Mouse (Mus musculus) layer of hippocampus, adult 2 months (tissue): ENCODE measurements at regions not wholly inside any gene's neighbourhood (a gene's known extent, or its start where the extent isn't known, plus 50 kb on each side); places are given as distances from the start of the nearest gene placed in this dataset.

Source experiments
- DNase-seq, 2 experiments: peaks; one replicate each; pipeline ENCODE4 v3.0.0; 2022; ENCODE audit warnings: low spot score in 2 of 2
- H3K27ac ChIP-seq: fragments of 200-600 bp; 2 replicates; pipeline ENCODE4 v1.8.1; 2022
- H3K4me3 ChIP-seq: fragments of 200-600 bp; 2 replicates; pipeline ENCODE4 v1.8.1; 2022; ENCODE audit warnings: mild to moderate bottlenecking
- CTCF ChIP-seq: fragments of 200-600 bp; conservative IDR thresholded peaks from 2 replicates; pipeline ENCODE4 v1.8.1; 2022; ENCODE audit warnings: antibody characterized with exemption, mild to moderate bottlenecking, moderate library complexity

DNA sequence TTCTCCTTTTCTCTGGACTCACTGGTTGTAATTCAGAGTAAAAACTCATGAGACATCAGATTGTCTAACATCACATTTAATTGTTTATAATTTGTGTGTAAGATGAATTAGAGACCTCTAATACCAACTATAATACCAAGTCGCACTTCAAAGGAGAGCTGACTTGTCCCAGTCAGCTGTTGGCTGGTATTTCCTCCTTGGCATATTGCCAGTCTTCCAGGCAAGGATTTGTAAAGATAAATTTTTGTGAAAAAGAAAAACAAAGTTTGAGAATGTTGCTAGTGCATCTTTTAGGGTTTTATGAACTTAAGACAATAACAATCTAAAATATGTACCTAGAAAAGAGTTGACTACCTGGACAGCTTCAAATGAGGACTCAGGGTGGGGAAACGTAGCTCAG, 321.7 kb upstream of the Gm5148 start:
- H3K27ac ChIP-seq, result no peak overlapping the region
- no peak for TF ChIP-seq CTCF
- H3K4me3 ChIP-seq, result no peak overlapping the region
- no peak for DNase-seq

DNA sequence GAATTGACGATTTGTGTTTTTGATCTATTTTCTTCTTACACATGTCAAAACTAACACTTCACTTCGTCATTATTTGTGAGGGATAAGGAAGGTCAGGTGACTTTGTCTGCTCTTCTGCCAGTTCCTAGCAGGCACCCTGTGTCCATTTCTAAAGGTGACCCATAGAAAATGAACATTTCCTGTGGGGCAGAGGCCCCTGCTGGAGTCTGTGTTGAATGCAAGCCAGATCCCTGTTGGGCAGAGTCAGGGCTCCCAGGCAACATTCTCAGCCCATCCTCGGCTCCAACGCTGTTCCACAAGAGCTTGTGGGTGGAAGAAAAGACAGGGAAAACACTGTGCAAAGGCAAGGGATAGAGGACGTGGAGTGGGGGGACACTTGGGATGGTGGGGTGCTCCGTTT, 321.2 kb upstream of the Gm5148 start:
- peak; percentile 38 for TF ChIP-seq CTCF
- DNase-seq, result no peak
- no peak overlapping the region for H3K4me3 ChIP-seq
- H3K27ac ChIP-seq, result no peak overlapping the region

DNA sequence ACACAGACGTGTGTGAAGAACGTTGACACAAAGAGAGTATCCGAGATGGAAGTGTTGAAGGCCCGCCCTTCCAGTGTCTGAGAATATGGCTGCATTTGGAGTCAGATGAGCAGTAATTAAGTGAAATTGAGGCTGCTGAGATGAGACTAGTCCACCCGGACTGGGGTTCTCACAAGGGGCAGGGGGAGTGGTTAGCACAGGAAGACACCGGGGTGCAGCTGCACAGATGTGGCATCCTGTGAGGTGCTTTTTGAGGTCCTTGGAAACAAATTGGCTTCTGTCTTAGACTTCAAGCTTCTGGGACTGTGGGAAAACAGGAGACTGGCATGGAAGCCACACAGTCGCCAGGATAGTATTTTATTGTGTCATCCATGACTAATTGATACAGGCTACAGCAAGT, 320.0 kb upstream of the Gm5148 start:
- no peak for TF ChIP-seq CTCF
- DNase-seq, result no peak
- no peak overlapping the region for H3K4me3 ChIP-seq
- H3K27ac ChIP-seq, result no peak overlapping the region

DNA sequence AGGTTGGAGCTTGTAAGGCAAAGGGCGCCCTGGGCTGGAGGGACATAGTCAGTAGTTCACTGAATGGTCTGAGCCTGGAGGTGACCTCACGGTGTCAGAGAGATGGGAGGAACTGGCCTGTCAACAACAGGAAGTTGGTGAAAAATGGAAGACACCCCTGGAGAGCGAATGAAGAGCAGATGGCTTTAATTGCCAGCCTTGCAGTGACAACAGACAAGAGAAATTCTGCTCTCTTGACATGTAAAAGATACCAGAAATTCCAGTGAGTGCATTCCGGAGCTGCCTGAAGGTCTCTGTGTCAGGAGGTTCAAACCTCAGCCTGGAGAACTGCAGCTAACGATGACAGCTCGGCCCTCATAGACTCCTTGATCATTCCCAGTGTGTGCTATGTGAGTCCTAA, 318.3 kb upstream of the Gm5148 start:
- Histone ChIP-seq H3K4me3 (no peak overlapping the region), H3K27ac (no peak overlapping the region)
- no peak for TF ChIP-seq CTCF
- no peak for DNase-seq

DNA sequence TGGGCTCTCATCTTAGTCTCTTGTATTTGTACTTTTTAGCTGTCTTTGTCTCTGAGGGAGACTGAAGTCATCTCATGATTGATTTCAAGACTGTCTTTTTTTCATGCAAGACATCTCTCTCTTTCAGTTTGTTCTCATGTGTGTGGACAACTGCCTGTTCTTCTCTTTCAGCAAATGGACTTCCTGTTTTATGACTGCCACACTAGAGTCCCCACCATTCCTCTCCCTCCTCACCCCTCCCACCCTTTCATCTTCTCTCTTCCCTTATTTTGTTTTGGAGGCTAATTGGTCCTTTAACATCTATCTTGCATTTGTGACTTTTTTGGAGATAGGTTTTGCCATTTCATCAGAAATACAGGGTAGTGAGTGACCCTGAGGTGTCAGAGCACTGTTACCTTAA, 311.8 kb upstream of the Gm5148 start:
- no peak overlapping the region for H3K4me3 ChIP-seq
- no peak for TF ChIP-seq CTCF
- H3K27ac ChIP-seq, result no peak overlapping the region
- DNase-seq, result no peak

DNA sequence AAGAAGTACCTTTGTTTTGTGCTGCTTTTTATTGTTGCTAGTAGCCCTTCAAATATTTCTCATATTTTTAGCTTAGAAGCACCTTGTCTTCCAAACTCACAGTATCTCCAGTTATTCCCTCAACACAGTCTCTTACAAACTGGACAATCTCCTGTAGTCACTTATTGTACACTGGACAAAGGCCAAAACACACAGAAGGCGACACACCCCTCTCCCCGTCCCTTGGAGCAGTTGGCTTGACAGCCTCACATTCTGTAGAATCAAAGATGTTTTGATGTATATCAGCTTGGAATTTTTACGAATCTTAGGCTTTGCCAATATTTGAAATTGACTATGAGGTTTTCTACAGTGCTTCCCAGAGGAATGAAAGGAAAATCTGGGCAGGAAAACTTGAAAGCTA, 309.8 kb upstream of the Gm5148 start:
- TF ChIP-seq CTCF, result no peak
- Histone ChIP-seq H3K27ac (no peak overlapping the region), H3K4me3 (no peak overlapping the region)
- no peak for DNase-seq

DNA sequence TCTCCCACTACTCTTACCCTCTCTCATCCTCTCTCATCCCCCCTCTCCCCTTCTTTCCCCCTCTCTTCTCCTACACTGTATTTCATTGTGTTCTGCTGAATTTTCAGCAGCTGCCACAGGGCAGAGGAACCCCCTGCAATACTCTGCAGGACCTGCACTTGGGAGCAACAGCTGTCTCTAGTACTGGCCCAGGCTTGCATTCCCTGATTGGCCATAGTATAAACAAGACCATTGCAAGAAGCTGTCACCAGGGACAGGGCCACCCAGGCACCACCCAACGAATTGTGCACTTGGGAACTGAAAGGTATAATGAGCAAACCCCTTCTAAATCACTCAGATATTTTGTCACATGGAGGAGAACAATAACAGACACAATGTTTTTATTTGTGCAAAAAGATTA, 290.5 kb upstream of the Gm5148 start:
- no peak for TF ChIP-seq CTCF
- no peak for DNase-seq
- H3K27ac ChIP-seq, result no peak overlapping the region
- H3K4me3 ChIP-seq, result no peak overlapping the region

DNA sequence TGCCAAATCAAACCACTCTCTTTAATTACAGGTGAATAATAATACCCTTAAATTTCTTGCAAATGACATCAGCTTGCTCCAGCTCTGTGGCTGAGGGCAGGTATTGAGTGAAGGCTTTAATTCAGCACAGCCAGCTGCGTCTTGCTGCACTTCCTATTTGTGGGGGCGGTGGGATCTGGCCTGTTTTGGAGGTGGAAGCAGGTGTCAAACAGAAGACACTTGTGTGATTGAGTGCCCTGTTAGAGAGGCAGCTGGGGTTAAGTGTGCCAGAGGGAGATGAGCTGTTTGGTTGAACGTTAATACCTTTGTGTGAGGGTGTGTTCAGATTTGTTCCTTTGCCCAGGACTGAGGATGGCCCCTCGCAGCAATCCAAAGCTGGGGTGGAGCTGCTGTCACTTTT, 284.9 kb upstream of the Gm5148 start:
- TF ChIP-seq CTCF, result no peak
- Histone ChIP-seq H3K4me3 (no peak overlapping the region), H3K27ac (no peak overlapping the region)
- DNase-seq, result no peak

DNA sequence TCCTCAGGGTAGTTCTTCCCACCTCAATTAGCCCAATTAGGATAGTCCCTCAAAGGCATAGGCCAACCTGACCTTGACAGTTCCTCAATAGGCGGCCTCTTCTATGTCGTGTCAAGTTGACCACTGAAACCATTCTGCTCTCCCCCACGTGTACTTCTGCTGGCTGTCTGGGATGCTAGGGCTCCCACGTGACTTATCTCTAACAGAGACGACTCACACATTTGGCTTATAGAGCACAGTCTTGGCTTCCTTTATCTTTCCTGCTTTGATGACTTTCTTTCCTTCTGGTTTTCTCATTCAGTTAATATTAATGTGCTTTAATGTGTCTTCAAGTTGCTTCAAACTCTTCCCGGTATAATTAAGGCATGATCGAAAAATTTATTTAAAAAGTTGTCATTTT, 284.0 kb upstream of the Gm5148 start:
- TF ChIP-seq CTCF, result no peak

DNA sequence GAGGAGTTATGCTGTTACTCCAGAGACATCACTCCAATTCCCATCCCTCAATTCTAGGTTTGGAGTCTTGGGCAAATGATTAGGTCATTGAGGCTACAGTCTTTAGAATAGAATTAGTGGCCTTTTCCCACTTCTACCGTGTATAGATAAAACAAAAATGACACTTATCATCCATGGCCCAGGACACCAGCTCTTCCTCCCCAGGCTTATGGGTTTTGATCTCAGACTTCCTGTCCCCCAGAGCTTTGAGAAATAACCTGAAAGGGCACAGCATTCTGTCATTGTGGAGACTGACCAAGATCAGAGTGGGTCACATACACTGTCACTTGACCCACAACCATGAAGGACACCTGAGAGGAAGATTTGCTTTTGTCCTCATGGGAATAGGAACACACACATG, 283.3 kb upstream of the Gm5148 start:
- Histone ChIP-seq H3K27ac (no peak overlapping the region), H3K4me3 (no peak overlapping the region)
- DNase-seq, result no peak
- no peak for TF ChIP-seq CTCF

More for the DNA sequence above, 284.0 kb upstream of the Gm5148 start:
- Histone ChIP-seq H3K4me3 (no peak overlapping the region), H3K27ac (no peak overlapping the region)
- no peak for DNase-seq

DNA sequence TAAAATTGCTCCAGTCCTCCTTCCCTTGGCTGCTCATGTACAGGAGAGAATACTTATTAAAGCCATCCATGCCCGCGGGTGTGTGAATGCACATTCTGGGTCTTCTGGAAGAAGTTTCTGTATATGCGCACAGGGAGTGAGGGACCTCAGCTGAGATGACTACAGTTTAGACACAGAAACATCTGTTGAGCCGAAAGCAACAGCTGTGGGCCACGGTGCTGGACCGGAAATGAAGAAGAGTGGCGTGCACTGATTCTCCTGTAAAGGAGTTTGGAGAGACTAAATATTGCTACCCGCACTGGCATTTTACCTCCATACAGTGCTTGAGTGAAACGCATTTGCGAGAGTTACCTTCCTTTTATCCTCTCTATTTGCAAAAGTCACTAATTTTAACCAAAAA, 278.0 kb upstream of the Gm5148 start:
- no peak overlapping the region for H3K27ac ChIP-seq
- no peak for TF ChIP-seq CTCF
- no peak for DNase-seq
- no peak overlapping the region for H3K4me3 ChIP-seq

DNA sequence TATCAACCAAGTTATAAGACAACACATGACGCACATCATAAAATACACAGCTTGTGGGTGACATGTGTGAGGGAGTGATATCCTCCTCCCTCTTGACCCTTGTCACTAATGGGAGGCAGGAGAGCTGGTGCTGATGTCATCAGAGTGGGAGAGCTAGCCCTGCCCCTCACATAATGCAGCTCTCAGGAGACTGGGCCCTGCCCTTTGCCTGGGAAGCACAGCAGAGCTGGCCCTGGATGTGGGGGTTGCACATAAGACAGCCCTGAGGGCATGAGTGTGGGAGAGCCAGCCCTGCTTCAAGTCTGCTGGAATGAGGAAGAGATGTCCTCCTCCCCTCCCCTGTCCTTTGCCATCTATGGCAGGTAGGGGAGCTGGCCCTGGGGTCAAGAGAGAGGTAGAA, 275.5 kb upstream of the Gm5148 start:
- DNase-seq, result no peak
- TF ChIP-seq CTCF, result no peak
- Histone ChIP-seq H3K27ac (no peak overlapping the region), H3K4me3 (no peak overlapping the region)

DNA sequence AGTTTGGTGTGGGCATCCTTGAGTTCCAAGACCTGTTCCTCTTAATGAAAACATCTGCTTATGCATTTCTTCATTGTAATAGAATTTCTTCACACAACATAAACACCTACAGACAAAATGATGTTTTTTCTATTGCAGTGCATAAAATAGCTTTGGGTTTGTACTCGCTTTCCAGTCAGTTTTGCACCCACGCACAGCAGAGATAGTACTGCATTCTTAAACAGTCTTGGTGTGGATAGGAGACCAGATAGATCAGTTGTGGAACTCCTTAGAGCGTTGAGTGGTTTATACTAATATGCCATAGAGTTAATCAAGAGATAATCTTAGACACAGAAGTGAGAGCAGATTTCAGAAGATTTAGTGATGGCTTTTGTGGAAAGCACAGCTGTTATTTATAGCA, 273.7 kb upstream of the Gm5148 start:
- Histone ChIP-seq H3K4me3 (no peak overlapping the region), H3K27ac (no peak overlapping the region)
- DNase-seq, result no peak
- no peak for TF ChIP-seq CTCF

DNA sequence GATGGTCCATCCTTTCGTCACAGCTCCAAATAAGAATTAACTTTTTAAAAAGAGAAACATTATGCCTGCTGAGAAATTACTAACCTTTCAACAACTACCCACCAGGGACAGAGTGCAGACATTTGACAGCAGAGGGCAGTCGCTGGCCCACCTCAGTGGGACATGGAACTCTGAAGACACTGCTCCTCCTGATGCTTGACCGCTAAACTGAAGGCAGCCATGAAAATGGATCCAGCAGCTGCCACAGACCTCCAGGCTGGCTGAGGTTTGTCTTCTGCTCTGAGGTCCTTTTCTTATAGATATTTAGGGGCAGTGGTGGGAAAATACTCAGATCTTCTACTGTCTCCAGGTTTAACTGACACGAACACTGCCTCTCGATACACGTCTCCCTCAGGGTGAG, 265.7 kb upstream of the Gm5148 start:
- no peak for TF ChIP-seq CTCF
- no peak for DNase-seq

DNA sequence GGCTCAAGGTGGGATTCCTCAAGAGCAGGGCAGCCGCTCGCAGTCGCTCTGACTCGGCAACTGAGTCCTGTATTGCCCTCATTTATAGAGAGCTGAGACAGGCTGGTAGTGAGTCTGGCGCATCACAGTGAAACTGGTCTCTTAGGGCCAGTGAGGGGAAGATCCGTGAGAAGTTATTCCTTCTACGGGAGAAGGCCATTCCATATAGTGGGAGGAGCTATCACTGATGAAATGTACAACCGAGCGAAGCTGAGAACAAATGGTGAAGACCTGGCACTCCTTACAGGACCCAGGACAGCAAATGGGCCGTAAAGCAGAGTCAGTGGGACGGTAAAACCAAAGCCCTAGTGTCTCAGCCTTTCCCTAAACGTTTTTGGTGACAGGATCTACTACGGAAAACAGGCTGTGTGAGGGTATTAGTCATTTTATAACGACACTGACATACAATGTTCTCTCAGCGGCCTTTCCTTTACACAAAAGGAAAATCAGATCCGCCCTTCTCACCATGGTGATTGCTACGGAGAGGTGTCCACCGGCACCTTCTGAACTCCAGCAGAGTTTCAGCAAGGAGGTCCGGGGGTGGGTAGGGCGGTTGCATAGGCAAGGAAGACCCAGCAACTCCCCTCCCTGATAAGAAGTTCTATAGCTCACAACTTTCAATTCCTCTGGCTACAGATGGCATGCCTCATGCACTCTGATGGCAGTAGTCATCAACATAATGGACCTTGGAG, 263.6 kb upstream of the Gm5148 start:
- no peak for DNase-seq
- no peak for TF ChIP-seq CTCF
- Histone ChIP-seq H3K27ac (no peak overlapping the region), H3K4me3 (no peak overlapping the region)

More for the DNA sequence above, 265.7 kb upstream of the Gm5148 start:
- H3K27ac ChIP-seq, result no peak overlapping the region
- H3K4me3 ChIP-seq, result no peak overlapping the region
